Mouse (Mus musculus): ENCODE results near the gene March6.

GRCm38 (mm10) chr15:31460571-31460970 lies 70.3 kb downstream of the March6 start:
- TF ChIP-seq POLR2A (IDR thresholded peaks at IDR 0.05; ENCODE audit: insufficient read depth, low read depth, low read length) = no peak
- TF ChIP-seq CTCF (IDR thresholded peaks at IDR 0.05; ENCODE audit: insufficient read depth, low read depth, low read length) = no peak

Data from olfactory bulb, adult 2 months (tissue).